20 mouse cellular contexts compared by ENCODE assay signal in the genomic region with DNA sequence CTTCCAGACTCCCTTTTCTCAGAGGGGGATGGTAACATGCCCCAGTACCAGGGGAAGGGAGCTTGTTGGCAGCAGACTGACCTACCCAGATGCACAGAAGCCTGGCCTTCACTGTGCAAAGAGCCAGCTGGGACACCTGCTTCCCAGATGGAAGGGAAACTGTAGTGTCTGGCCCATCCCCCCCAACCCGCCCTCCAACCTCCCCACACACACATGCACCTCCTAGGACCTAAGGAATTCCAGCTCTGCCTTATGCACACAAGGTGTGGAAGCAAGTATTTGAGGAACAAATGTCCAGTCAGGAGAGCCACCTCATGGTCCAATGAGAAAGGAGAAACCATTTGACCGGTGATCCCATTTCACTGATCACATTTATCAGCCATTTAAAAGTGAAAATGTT. TPM values are rescaled to one million over a fixed set of nuclear protein-coding genes. Genes with fewer than 3 reads are reported as not detected.
DNase-seq lines count a peak whose midpoint lies in the region; ATAC-seq and TF ChIP-seq lines count a peak whose summit lies in the region.
"Had no signal": no experiment of that assay in that cellular context is flagged by ENCODE, and none has a peak within 500 bp of the region (broad histone marks: within the 10 kb centered on the region; RNA-seq: fewer than 3 reads in every experiment).

No protein-coding gene starts in this region.

- no peak for ATAC-seq in heart, embryonic 11.5 days (replicated peaks; ENCODE audit: insufficient number of reproducible peaks, low FRiP score, low TSS enrichment)
- ATAC-seq in limb, embryonic 13.5 days (ENCODE audit: low FRiP score, low read depth) = no peak
- ATAC-seq in erythroblast, adult 5-6 weeks (replicated peaks; ENCODE audit: low FRiP score, poor library complexity, severe bottlenecking) = no peak
- ATAC-seq: inflammation-experienced regulatory T-cells, adult 6 months; midbrain, embryonic 13.5 days; Patski had no signal

- TF ChIP-seq CTCF in heart, adult 2 months (IDR thresholded peaks at IDR 0.05) = no peak

- no peak overlapping the region for H3K4me3 ChIP-seq in heart, embryonic 11.5 days (ENCODE audit: low read depth, low read length)
- H3K4me3 ChIP-seq in heart, adult 2 months = no peak overlapping the region
- H3K4me3 ChIP-seq in embryonic facial prominence, embryonic 10.5 days = peak overlapping the region; percentile 87; the same call in 1 of the 2 replicates
- H3K4me3 ChIP-seq in limb, embryonic 13.5 days = no peak overlapping the region

- H3K4me2 ChIP-seq in heart, embryonic 11.5 days = peak overlapping the region; percentile 6; the same call in 1 of the 2 replicates
- H3K4me2 ChIP-seq in limb, embryonic 13.5 days (replicated peaks) = 0 out of 2 replicates have a peak overlapping the region, but pooled peaks have one; percentile 79

- H3K27me3 ChIP-seq in heart, embryonic 11.5 days (ENCODE audit: control insufficient read depth, insufficient read depth, low read length) = no peaks in the 10 kb centered on the region
- H3K27me3 ChIP-seq in heart, adult 2 months (ENCODE audit: control insufficient read depth, insufficient read depth, low read length) = no peaks in the 10 kb centered on the region
- no peaks in the 10 kb centered on the region for H3K27me3 ChIP-seq in embryonic facial prominence, embryonic 10.5 days (replicated peaks; ENCODE audit: low read depth, poor library complexity, severe bottlenecking)
- H3K27me3 ChIP-seq in limb, embryonic 13.5 days = no peaks in the 10 kb centered on the region
- H3K27me3 ChIP-seq: midbrain, embryonic 13.5 days; Patski had no signal

- TF ChIP-seq EP300 in heart, adult 2 months (IDR thresholded peaks at IDR 0.05; ENCODE audit: insufficient read depth, low read depth, low read length) = no peak

- H3K79me2 ChIP-seq in heart, adult 2 months (replicated peaks; ENCODE audit: control insufficient read depth, insufficient read depth, low read length) = no peaks in the 10 kb centered on the region

- intact Hi-C loops in heart, adult 2 months (cut with DNase I) = loop anchor here (2.0 kb wide), 1 partner anchor 32 kb away; no protein-coding TSS in a partner anchor

- H3K27ac ChIP-seq in heart, embryonic 11.5 days (ENCODE audit: low read depth, low read length) = no peak overlapping the region
- H3K27ac ChIP-seq in heart, adult 2 months = no peak overlapping the region; the same call in 1 of the 2 replicates
- no peak overlapping the region for H3K27ac ChIP-seq in embryonic facial prominence, embryonic 10.5 days (replicated peaks)
- peak overlapping the region; percentile 85; the same call in 1 of the 2 replicates for H3K27ac ChIP-seq in limb, embryonic 13.5 days
- H3K27ac ChIP-seq: midbrain, embryonic 13.5 days had no signal

- no peak overlapping the region for H3K9ac ChIP-seq in heart, embryonic 11.5 days (ENCODE audit: low read depth, low read length)
- H3K9ac ChIP-seq in heart, adult 2 months (ENCODE audit: low read depth, low read length) = no peak overlapping the region
- H3K9ac ChIP-seq in limb, embryonic 13.5 days = no peak overlapping the region
- H3K9ac ChIP-seq: midbrain, embryonic 13.5 days had no signal

- WGBS in heart, embryonic 11.5 days (ENCODE audit: insufficient replicate concordance) = 89% methylated on average over 2 of the region's 2 CpGs
- 93% methylated on average over 2 of the region's 2 CpGs for WGBS in heart, adult 2 months
- WGBS in embryonic facial prominence, embryonic 10.5 days = 78% methylated on average over 2 of the region's 2 CpGs
- 70% methylated on average over 2 of the region's 2 CpGs for WGBS in limb, embryonic 13.5 days

- no peaks in the 10 kb centered on the region for H3K9me3 ChIP-seq in heart, embryonic 11.5 days (replicated peaks; ENCODE audit: control insufficient read depth, low read length)
- no peaks in the 10 kb centered on the region for H3K9me3 ChIP-seq in embryonic facial prominence, embryonic 10.5 days
- no peaks in the 10 kb centered on the region for H3K9me3 ChIP-seq in limb, embryonic 13.5 days
- H3K9me3 ChIP-seq: midbrain, embryonic 13.5 days had no signal

- no peaks in the 10 kb centered on the region for H3K36me3 ChIP-seq in heart, embryonic 11.5 days (ENCODE audit: control insufficient read depth, insufficient read depth, low read length)
- no peaks in the 10 kb centered on the region for H3K36me3 ChIP-seq in heart, adult 2 months (ENCODE audit: control insufficient read depth, insufficient read depth, low read length)
- peaks cover 4% of the 10 kb centered on the region for H3K36me3 ChIP-seq in embryonic facial prominence, embryonic 10.5 days (replicated peaks)
- H3K36me3 ChIP-seq in limb, embryonic 13.5 days = no peaks in the 10 kb centered on the region

- peaks cover 9% of the 10 kb centered on the region for H3K4me1 ChIP-seq in heart, embryonic 11.5 days (ENCODE audit: control insufficient read depth, insufficient read depth, low read length)
- H3K4me1 ChIP-seq in heart, adult 2 months (ENCODE audit: control insufficient read depth, insufficient read depth, low read length) = peaks cover 6% of the 10 kb centered on the region; the same call in 1 of the 2 replicates
- H3K4me1 ChIP-seq in embryonic facial prominence, embryonic 10.5 days = peaks cover 25% of the 10 kb centered on the region
- peaks cover 36% of the 10 kb centered on the region for H3K4me1 ChIP-seq in limb, embryonic 13.5 days

- DNase-seq in heart, adult 2 months = no peak
- DNase-seq in R1 (ENCODE audit: low read depth, low spot score) = peak; percentile 60
- DNase-seq in embryonic facial prominence, embryonic 10.5 days (ENCODE audit: low spot score) = peak; percentile 59
- no peak for DNase-seq in adrenal gland, postnatal 4 days (ENCODE audit: low spot score in 2 of 2)
- no peak for DNase-seq in thymus, adult 18-20 months
- DNase-seq: heart, adult 18-20 months; heart, postnatal 14 days; lung, postnatal 4 days had no signal

- no peak for TF ChIP-seq POLR2A in heart, adult 2 months (IDR thresholded peaks at IDR 0.05; ENCODE audit: insufficient read depth, low read depth, low read length)

RNA-seq across cellular contexts. Expression of a gene that starts 1.3 kb away (rescaled TPM):
- 4.8 and 7.4 TPM in 2 replicates for polyA plus RNA-seq in heart, embryonic 11.5 days (2014; fragmentation: Nextera tagmentation; extraction: Ambion mirVana)
- 10 to 100 TPM in 1 of 2 experiments, 1 to 10 TPM in 1; 9.7 to 10.6 TPM for total RNA-seq in heart, adult 2 months (2021)
- 12.1 and 16.8 TPM in 2 replicates for polyA plus RNA-seq in heart, adult 2 months (2012; rRNA removed)
- 6.2 and 7.2 TPM in 2 replicates for polyA plus RNA-seq in embryonic facial prominence, embryonic 10.5 days (2016; fragmentation: Nextera tagmentation; extraction: Ambion mirVana)
- 7.5 and 8.5 TPM in 2 replicates for polyA plus RNA-seq in limb, embryonic 13.5 days (2015; fragmentation: Nextera tagmentation; extraction: Ambion mirVana)
- 10 to 100 TPM; 40.7 to 43.5 TPM for total RNA-seq in adrenal gland, postnatal 4 days (2021)
- not detected in 2 replicates for total RNA-seq in erythroblast, adult 5-6 weeks (2015; ENCODE audit: low replicate concordance)
- total RNA-seq in erythroblast, adult 5-6 weeks (2017; ENCODE audit: low replicate concordance) = not detected in 2 replicates
- polyA plus RNA-seq: inflammation-experienced regulatory T-cells, adult 6 months had no signal

RNA-seq across cellular contexts. Expression of a gene that starts 35.1 kb away (rescaled TPM):
- 125 and 128 TPM in 2 replicates for polyA plus RNA-seq in heart, embryonic 11.5 days (2014; fragmentation: Nextera tagmentation; extraction: Ambion mirVana)
- 10 to 100 TPM; 29.9 to 32.9 TPM for total RNA-seq in heart, adult 2 months (2021)
- 19.5 and 38.6 TPM in 2 replicates for polyA plus RNA-seq in heart, adult 2 months (2012; rRNA removed)
- polyA plus RNA-seq in embryonic facial prominence, embryonic 10.5 days (2016; fragmentation: Nextera tagmentation; extraction: Ambion mirVana) = 289 and 295 TPM in 2 replicates
- 230 and 232 TPM in 2 replicates for polyA plus RNA-seq in limb, embryonic 13.5 days (2015; fragmentation: Nextera tagmentation; extraction: Ambion mirVana)
- total RNA-seq in adrenal gland, postnatal 4 days (2021) = 100 to 1,000 TPM; 101 to 107 TPM
- total RNA-seq in erythroblast, adult 5-6 weeks (2015; ENCODE audit: low replicate concordance) = 35.2 and 65.0 TPM in 2 replicates
- 49.3 and 70.3 TPM in 2 replicates for total RNA-seq in erythroblast, adult 5-6 weeks (2017; ENCODE audit: low replicate concordance)

RNA-seq across cellular contexts. Expression of a gene that starts 39.1 kb away (rescaled TPM):
- polyA plus RNA-seq in heart, embryonic 11.5 days (2014; fragmentation: Nextera tagmentation; extraction: Ambion mirVana) = not detected in 2 replicates
- not detected for total RNA-seq in heart, adult 2 months (2021)
- not detected in 2 replicates for polyA plus RNA-seq in heart, adult 2 months (2012; rRNA removed)
- not detected in 2 replicates for polyA plus RNA-seq in embryonic facial prominence, embryonic 10.5 days (2016; fragmentation: Nextera tagmentation; extraction: Ambion mirVana)
- not detected in 2 replicates for polyA plus RNA-seq in limb, embryonic 13.5 days (2015; fragmentation: Nextera tagmentation; extraction: Ambion mirVana)
- not detected for total RNA-seq in adrenal gland, postnatal 4 days (2021)
- total RNA-seq in erythroblast, adult 5-6 weeks (2015; ENCODE audit: low replicate concordance) = not detected in 2 replicates
- total RNA-seq in erythroblast, adult 5-6 weeks (2017; ENCODE audit: low replicate concordance) = not detected in 2 replicates
- total RNA-seq: adrenal gland, adult 18-20 months; heart, adult 18-20 months; heart, postnatal 14 days; layer of hippocampus, postnatal 14 days; left cerebral cortex, postnatal 36 days had no signal
- polyA plus RNA-seq: frontal cortex, adult 2 months; inflammation-experienced regulatory T-cells, adult 6 months; kidney, postnatal 0 days; midbrain, embryonic 13.5 days; Patski; small intestine, adult 2 months had no signal

Comparison
In these comparisons a context has a peak if more than half of its experiments do, and no peak if none do; other contexts are left out.
1. DNase-seq: peak in R1 (single experiment) and embryonic facial prominence, embryonic 10.5 days (single experiment); none in heart, adult 2 months (0 of 2), adrenal gland, postnatal 4 days (0 of 2) and thymus, adult 18-20 months (0 of 2).